Mouse (Mus musculus): ENCODE measurements around the gene Tmem243.

DNA sequence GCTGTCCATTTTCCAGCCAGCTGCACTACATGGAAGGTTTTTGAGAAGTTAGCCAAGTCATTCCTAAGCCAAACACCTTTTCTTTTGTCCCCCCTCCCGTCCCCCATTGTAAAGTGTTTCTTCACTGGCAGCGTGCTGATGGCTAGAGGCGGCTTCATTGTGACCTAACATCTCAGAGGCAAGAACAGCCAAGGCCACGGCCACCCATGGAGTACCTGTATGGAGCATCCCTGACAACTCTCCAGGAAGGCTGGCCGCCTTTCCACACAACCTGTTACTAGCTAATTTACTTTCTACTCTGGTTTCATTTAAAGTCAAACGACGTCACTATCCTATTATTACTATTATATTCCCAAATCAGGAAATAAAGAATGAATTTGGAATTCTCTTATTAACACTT is 31.3 kb downstream of the Tmem243 start:
- TF ChIP-seq ETS1 (IDR thresholded peaks at IDR 0.05; ENCODE audit: low read depth, low read length), result no peak
- TF ChIP-seq MYB (IDR thresholded peaks at IDR 0.05; ENCODE audit: low read depth, low read length), result no peak
- no peak for TF ChIP-seq CTCF (IDR thresholded peaks at IDR 0.05 in 2 of 3, conservative IDR thresholded peaks at IDR 0.05 in 1 of 3; ENCODE audit: control insufficient read depth in 1 of 3, insufficient read depth in 1 of 3, low read depth in 2 of 3, low read length in 3 of 3, poor library complexity in 1 of 3, severe bottlenecking in 1 of 3)
- TF ChIP-seq CHD1 (IDR thresholded peaks at IDR 0.05; ENCODE audit: low read depth, low read length), result no peak
- TF ChIP-seq ZC3H11A (IDR thresholded peaks at IDR 0.05; ENCODE audit: low read depth, low read length), result no peak
